Mouse (Mus musculus): ENCODE data around the gene Slc44a3. TPM values are rescaled to one million over a fixed set of nuclear protein-coding genes. Genes with fewer than 3 reads are reported as not detected.

Gene Slc44a3
- polyA plus RNA-seq (2012; rRNA removed), result 26.1 and 26.5 TPM in 2 replicates

DNA sequence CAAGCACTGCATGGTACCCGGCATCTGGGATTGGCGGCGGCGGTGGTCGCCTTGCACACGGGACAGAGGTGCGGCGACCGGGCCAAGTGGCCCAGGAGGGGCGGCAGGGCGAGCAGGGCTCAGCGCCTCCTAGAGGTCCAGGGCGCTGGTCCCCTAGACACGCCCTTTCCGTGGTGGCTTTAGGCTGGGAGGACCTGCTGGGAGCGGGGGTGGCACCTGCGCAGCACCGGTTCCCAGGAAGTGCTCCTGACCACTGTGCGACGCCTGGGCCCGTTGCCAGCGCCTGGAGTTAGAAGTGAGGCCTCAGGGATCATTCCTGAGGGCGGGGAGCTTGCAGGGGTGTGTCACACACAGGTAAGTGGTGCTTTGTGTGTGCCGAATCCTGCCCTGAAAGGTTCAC is at the start of gene Slc44a3:
TSS of gene Slc44a3 (minus strand) at position 229 of the 400 bp plus-strand sequence.
- no peak for DNase-seq (ENCODE audit: low read depth)

DNA sequence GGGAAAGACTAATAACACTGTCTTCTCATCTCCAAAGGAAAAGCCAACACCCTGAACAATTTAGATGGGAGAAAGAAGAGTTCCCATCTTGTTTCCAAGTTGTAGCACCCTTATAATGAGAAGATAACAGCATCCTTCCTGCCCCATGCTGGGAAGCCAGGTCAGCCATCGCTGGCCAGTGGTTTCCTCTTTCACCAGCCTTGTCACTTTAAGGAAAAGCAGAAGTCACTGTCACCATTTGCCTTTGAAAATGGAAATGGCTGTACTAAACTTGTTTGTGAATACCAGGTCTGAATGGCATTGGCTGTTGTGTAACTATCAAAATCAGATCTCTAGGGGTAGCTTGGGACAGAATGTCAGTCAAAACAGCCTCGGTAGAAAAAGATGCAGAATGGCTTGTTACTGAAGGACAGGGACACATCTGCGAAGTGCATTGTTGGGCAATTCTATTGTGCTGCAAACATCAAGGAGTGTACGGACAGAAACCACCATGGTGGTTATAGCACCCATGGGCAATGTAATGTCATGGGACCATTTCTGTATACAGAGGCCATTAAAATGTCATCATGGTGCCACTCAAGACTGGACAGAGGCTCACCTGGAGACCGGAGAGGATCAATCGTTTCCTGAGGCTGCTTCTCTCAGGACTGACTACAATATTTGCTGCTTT is 47.8 kb upstream of the Slc44a3 start:
- no peak for DNase-seq (ENCODE audit: low read depth)

DNA sequence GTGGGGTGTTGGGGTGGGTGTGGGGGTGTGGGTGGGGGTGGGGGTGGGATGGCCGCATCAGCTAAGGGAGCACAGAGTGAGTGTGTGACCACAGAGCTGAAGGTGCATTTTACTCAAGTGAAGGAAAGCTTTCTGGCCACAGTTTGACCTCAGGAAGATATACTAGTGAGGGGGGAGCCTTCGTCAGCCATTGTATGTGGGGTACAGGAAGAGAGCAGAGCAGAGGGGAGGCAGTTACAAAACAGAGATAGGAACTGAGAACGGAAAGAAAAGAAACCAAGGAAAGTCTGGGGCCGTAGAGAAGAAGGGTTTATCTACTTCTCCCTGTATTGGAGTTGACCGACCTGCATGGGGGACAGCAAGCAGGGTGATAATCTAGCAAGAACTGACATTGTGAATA is 47.2 kb upstream of the Slc44a3 start:
- DNase-seq (ENCODE audit: low read depth), result no peak

DNA sequence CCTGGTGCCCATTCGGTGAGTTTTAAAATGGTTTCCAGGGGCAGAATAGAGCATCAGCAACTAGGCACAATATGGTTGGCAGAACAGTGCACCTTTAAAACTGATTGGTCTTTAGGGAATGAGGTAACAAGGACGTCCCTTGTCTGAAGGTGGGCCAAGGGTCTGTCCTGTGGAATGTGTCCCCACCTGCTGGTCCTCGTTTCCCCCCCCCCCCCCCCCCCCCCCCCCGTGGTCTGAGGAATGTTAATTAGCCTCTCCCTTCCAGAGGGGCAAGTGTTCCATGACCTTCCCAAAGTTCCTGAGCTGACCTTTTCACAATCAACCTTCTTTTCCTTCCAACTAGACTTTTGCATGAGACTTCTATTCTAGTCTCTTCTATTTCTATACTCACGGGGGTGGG is 46.5 kb upstream of the Slc44a3 start:
- DNase-seq (ENCODE audit: low read depth), result no peak

DNA sequence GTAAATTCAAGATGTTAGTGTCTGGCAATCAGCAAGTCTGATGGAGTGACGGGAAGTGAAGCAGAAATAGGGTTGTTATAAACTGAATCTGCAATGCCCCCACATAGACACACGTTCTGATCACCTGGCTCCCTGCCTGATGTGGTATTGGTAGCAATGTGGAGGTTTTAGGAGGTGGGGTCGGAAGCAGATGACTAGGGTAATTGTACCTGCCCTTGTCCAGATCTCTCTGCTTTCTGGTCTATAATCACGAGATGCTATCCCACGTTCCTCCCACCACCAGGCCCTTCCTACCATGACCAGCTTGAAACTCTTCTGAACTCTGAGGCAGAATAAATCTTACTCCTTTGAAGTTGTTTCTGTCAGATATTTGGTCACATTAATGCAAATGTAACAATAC is 45.4 kb upstream of the Slc44a3 start:
- DNase-seq (ENCODE audit: low read depth), result no peak

DNA sequence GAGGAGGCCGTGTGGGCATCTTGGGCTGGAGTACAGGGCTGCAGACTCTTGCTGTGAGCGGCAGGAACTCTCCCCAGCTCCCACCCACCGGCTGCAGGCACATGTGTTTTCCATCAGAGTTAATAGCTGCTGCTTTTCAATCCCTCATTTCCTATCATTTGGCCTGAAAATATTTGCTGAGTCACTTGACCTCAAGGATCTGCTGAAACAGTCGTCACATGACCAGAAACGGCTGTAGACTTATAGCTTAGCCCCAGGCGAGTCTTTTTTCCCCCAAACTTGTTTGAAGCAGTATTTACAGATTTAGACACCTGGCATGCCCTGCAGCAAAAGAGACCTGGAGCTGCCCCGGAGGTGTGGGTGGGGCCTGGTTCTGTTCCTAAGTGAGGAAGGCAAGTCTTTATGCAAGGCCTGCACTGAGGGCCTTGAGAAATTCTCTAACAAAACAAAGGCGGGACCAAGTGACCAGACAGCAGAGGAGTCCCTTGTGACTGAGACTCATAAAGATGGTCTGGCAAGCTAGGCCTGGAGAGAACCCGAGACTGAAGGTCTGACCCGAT is 44.9 kb upstream of the Slc44a3 start:
- DNase-seq (ENCODE audit: low read depth), result no peak

DNA sequence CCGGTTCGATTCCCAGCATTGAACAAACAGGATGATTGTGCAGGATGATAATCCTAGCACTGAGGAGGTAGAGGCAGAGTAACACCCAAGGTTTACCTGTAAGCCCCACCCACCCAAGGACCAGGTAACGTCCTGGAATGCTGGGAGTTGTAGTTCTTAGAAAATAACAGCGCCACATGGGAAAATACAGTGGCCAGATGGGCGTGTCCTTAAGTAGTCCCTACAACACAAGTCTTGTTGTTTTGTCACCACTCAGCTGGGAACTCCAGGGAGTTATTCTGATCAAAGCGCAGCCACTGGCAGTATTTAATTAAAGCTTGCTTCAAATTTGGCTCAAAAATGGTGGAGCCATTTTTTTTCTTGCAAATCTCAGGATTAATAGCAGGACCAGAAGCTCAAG is 44.2 kb upstream of the Slc44a3 start:
- DNase-seq (ENCODE audit: low read depth), result no peak

DNA sequence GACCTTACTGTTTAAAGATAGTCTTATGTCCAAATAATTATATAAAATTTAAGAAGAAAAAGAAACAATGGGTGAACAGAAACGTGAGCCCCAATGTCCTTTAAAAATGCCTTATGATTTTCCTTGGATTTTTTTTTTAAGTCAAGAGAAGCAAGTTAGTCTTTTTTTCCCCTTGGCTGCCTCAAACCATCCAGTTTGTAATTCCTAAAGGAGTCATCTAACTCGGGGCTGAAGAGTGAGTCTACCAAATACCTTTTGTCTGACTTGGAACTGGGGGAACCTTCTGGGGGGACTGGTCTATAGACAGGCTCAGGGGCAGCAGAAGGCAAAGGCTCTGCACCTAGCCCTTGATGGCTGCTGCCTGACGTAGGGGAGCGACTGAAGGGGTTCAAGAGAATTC is 42.2 kb upstream of the Slc44a3 start:
- DNase-seq (ENCODE audit: low read depth), result no peak

DNA sequence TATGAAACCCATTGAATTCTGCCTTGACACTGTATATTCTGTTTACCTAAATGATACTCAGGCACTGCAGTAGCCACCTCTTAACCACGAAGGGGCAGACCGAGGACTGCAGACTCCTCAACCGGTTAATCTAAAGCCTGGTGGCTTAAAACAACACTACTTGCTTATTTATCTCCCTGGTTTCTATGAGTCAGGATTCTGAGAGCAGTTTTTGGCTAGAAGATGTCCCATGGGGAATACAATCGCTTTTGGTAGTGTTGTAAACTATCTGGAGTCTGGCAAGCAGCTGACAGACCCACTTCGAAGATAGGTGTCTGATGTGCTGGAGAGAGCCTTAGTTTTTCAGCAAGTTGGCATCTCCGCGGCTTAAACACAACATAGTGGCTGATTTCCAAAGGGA is 41.7 kb upstream of the Slc44a3 start:
- no peak for DNase-seq (ENCODE audit: low read depth)

DNA sequence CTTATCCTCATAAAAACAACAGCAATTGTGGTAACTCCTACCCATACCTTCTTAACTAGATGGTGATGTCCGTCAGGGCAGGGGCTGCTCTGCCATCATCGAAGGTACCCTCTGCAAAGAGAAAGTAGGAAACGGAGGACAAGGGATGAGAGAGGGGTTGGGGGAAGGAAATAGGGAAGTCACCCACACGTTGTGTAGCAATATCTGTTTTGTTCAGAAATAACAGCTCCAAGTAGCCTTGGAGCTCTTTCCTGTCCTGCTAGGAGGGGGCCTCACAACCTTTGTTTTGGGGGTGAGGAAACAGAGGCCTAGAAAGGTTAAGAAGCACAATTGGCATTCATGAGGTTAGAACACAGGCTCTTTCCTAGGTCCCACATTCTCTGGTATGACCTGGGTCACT is 39.3 kb upstream of the Slc44a3 start:
- no peak for DNase-seq (ENCODE audit: low read depth)

DNA sequence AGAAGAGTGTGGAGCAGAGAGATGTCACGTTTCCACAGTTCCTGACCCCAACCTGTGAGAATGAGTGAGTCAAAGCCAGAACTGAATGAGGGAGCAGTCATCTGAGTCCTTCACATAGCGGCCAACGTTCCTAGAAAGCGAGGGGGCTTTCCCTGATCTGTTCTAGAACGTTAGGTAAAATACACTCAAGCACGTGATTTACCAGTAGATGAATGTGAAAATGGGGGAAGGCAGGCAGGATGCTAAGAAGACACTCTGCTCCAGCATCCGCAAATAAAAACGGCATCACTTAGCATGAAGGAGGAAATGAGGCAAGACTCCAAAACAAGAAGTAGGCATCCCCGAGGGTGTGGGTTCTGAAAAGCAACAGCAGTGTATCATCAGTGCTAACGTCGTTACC is 38.4 kb upstream of the Slc44a3 start:
- no peak for DNase-seq (ENCODE audit: low read depth)

DNA sequence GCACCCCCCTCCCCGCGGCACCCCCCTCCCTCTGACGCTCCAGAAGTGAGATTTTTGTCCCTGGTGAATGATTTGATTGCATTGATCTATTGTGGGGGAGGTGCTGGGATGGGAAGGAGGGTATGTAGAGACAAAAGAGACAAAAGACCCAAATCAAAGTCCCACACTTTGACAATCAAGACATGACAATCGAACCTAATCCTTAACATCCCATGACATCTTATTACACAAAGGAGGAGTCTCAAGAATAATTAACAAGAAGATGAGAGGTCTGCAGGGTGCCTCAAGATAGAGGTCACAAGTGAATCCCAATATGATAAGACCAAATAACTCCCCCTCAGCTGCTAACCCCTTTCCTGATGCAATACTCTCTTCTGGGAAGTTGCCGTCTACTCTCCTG is 37.6 kb upstream of the Slc44a3 start:
- DNase-seq (ENCODE audit: low read depth), result no peak

DNA sequence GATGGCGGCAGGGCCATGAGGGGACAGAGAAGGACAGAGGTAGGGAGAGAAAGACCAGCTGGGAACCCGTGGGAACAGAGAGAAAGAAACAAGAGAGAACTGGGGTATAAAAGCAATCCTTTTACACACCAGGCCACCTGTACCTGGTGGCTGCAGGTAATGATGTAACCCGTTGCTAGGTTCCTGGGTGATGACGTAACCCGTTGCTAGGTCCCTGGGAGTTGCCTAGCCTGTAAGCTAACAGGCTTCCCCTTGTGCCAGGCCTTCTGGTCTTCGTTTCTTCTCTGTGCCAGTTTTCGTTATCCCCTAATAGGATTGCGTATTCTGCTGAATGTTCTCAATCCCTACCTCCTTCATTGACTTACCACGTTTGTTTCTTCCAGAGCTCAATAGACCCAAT is 36.8 kb upstream of the Slc44a3 start:
- DNase-seq (ENCODE audit: low read depth), result no peak

DNA sequence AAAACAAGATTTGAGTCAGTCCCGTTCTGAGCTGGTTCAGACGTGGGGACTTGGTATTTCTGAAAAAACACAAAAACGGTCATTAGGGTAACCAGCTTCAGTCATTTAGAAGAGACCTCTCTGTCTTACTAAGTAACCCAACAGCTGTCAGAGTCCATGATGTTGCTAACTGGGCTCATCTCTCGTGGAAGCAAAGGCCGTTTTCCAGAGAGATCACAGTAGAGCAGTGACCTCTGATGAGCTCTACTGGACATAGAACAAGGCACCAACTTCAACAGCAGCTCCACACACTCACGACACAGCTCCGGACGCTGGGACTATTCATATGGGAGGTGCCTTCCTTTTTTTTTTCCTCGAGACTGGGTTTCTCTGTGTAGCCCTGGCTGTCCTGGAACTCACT is 35.7 kb upstream of the Slc44a3 start:
- no peak for DNase-seq (ENCODE audit: low read depth)

DNA sequence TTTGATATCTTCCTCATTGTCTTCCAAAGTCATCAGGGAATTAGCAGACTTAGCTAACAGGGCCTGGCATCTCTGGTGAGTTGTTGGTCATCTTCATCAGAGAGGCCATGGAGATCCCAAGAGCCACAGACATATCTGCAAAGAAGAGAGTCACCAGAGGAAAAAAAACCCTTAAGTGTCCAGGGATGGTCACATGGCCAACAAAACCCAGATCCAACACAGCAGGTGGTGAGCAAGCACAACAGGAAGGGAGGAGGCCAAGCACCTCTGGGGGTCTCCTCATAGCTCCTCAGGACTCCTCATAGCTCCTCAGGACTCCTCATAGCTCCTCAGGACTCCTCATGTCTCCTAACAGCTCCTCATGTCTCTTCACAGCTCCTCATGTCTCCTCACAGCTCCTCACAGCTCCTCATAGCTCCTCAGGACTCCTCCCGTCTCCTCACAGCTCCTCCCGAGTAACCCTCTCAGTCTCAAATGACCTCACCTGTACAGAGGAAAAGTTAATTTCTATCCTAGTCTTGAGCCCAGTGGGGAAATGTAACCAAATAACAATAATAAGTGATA is 35.2 kb upstream of the Slc44a3 start:
- no peak for DNase-seq (ENCODE audit: low read depth)

DNA sequence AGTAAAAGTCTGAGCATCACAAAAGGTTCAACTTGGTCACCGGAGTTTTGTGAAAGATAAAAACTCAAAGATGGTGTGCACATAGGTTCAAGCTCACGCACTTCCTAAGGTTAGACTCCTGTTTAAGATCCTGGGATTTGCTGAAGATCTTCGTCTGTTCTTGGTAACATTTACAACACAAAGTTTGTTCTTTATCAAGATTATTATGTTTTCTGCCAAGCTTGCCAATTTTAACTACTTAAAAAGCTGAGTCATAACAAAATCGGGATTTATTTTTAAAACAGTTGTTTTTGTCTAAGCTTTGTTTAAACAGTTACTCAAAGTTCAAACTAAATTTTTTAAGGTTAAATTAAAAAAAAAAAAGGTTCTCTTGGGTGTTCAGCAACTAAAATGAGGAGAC is 34.7 kb upstream of the Slc44a3 start:
- no peak for DNase-seq (ENCODE audit: low read depth)

DNA sequence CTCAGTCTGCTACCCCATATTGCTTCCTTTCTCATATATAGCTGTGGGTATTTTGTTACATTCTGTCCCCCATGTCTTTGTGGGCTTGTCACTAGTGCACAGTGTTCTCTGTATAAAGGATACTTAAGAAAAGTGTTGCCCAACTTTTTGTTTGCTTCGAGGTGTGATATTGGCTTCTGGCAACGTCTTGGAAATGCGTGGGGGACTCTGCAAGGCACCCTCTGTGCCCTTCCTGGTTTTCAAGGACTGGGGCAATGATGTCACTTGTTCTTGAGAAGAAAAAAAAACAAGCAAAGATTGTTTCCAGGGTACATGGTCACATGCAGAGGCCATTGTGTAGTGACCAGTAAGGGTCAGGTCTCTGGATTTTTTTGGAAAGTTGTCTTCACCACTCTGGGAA is 29.6 kb upstream of the Slc44a3 start:
- no peak for DNase-seq (ENCODE audit: low read depth)

DNA sequence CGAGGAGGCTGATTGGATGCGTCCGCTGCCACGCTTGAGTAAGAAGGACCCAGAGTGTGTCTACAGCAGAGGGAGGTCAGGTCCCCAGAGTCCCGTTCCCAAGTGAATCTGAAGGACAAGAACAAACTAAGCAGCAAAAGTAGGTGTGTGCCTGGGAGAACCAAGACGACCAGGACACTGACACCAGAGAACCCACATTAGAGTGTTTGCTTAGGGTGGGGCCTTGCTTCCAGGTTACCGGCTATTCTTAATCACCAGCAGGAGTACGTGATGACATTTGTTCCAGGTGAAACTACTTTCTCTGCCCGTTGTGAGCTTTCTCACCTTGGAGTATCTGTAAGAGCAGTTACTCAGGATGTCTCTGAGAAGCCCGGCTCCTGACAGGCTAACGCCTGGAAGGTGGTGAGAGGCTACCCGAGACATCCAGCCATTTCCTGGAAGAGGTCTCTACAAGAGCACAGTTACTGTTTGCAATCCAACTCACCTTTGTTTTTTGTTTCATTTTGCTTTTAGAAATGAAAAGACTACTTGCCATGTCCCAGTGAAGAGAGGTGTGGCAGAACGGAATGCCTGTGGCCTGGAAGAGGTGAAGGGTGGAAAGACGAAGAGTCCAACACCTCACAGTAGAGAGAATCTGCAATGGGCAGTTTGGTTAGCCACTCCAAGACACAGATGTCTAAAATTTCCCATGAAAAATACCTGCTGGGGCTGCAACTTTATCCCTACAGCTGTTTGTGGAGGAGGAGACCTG is 28.1 kb upstream of the Slc44a3 start:
- DNase-seq (ENCODE audit: low read depth), result no peak

DNA sequence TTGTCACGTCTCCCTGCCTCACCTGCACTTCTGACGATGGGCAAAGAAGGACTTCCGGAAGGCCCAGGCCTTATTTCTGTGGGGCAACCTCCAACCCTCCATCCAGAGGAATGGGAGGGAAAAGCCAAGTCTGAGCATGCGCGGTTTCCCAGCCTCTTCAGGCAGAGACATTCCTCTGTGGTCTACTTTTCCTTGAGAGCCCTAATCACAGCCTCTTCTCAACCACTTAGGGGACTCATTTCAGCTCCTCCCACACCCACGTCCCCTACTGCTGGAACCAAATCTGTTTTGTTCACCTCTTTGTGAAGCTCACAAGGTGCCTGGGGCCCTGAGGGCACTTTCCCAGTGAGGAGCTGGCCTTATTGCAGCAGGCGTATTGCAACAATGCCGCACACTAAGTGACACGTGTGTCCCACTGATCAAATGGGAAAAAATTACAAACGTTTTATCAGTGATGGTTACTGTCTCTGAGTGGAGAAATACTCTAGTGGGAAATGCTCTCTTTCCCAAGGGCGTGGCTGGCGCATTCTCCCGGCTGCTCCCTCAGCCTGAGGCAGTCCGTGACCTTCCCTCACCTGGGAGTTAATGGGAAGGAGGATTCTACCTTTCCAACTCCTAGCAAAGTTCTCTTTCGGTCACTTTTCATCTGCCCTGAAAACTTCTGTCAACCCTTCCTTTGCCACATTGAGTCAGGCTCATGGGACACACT is 27.4 kb upstream of the Slc44a3 start:
- DNase-seq (ENCODE audit: low read depth), result no peak

DNA sequence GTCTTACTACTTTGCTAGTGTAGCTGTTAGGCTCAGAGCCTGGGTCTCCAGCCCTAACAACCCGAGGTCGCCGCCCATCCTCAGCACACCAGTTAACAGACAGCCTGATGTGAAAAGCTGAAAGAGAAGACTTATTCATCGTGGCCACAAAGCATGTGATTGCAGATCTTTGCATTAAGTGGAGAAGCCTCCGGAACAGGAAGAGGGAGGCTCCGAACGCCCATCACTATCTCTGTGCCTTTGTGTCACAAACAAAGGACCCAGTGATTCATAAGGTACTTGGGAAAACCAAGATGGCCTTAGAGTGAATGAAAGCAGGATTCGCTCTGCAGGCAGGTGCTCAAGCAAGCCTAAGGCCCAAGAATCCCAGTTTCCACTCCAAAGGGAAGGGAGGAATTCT is 26.7 kb upstream of the Slc44a3 start:
- no peak for DNase-seq (ENCODE audit: low read depth)

DNA sequence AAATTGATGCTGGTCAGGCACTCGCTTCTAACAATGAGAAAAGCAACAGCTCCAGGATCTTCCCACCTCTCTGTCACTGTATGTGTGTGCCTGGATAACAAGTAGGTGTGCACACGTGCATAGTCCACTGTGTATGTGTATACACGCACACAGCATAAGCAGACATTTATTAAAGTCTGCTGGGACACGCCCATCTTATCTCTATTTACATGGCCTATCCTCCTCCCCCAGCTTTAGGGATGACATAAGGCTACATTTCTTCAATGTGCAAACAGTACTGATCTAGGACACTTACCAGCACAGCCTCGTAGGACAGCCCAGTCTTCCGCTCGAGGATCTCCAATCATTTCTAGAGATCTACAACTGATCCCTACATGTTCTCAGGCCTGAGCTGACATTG is 24.1 kb upstream of the Slc44a3 start:
- no peak for DNase-seq (ENCODE audit: low read depth)

DNA sequence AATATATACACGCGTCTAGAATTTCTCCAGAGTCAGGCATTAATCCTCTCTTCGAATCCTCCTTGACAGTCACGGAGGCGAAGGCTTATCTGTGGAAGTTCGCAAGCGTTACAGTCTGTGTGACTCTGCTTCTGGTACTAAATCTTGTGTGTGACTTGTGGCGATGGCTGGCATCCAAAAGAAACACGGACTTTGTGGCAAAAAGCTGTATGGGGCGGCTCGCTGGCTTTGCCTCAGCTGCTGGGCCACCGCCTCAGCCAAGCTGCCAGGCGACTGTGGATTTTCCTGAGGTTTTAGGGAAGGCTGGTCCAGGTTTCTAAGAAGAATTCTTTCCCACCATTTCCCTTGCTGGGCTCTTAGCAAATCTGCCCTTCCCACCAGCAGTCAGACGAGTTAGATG is 21.1 kb upstream of the Slc44a3 start:
- DNase-seq (ENCODE audit: low read depth), result no peak
